Mouse (Mus musculus): Measurements from ENCODE around the gene Vax1.

DNA sequence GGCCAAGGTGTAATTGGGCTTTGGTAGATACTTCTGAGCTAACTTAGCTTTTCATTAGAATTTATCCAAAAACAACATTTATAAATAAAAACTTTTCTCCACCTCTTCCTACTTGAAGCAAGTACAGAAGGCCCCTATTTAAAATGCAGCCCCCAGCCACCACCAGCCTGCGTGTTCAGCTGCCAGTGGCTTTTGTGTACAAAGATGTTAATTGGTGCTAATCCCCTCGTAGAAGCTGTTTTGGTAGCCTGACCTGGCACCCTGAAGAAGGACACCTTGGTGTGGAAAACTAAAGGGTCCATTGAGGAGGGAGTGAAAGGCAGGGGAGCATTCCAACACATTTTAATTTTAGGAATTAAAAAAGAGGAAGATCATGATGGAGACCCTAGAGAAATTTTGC lies 34.9 kb downstream of the Vax1 start:
- no peak for TF ChIP-seq POLR2A (IDR thresholded peaks at IDR 0.05; ENCODE audit: low read depth, low read length)
- TF ChIP-seq CTCF (IDR thresholded peaks at IDR 0.05; ENCODE audit: extremely low read depth, insufficient read length, insufficient replicate concordance, low read depth, low read length): no peak
